Mouse (Mus musculus) central nervous system, embryonic 18 days (tissue): Measurements from ENCODE around the gene Zfp12. TPM values are rescaled to one million over a fixed set of nuclear protein-coding genes. Genes with fewer than 3 reads are reported as not detected.

Experiments used
- polyA plus RNA-seq: library from polyadenylated mRNA; depleted of rRNA; stranded (reverse); fragments of >200 nt; gene quantifications from 2 replicates; pipeline ENCODE4 v1.2.3, GENCODE M21; 2012; rRNA removed

Gene Zfp12
- 28.1 TPM in 2 replicates for polyA plus RNA-seq

GRCm38 (mm10) chr5:143235028-143235693 lies at the start of gene Zfp12:
Gene Zfp12, plus strand, starts transcription at chr5:143235163.

DNA sequence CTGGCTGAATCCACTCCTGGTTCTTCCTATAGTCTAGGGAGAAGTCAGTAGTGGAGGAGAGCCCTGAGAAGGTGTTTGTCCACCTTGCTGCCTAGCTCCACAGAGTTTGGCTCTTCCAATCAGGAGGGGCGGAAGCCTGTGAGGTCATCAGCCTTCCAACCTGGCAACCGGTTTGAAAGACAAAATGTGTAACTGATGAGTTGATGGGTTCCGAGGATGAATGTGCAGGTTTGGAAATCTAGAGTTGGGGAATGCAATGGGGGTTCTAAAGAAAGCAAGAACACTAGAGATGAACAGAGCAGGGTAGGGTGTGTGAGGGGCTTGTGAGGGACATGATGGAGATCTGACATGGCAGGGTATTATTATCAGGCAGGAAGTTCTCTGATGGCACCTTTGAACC lies 8.2 kb upstream of the Zfp12 start, which contains the start of gene Spdye4a:
Spdye4a (minus strand) TSS at position 101 of the 400 bp plus-strand sequence.

GRCm38 (mm10) chr5:143269363-143270150 lies 34.6 kb downstream of the Zfp12 start, which contains the start of gene Zfp316:
Gene Zfp316, minus strand, starts transcription at chr5:143270022.

GRCm38 (mm10) chr5:143293404-143293803 lies 58.4 kb downstream of the Zfp12 start, which contains the start of gene Zfp853:
Gene Zfp853, minus strand, starts transcription at chr5:143293623.

Other genes with a start within 250 kb of the Zfp12 start
- gene Rnf216, start 122.2 kb upstream of the Zfp12 start, polyA plus RNA-seq = 24.1 and 25.7 TPM in 2 replicates
- not detected in 2 replicates for gene Olfr718-ps1, start 87.6 kb upstream of the Zfp12 start, polyA plus RNA-seq
- 17.1 and 17.5 TPM in 2 replicates for gene Rbak, start 54.4 kb upstream of the Zfp12 start, polyA plus RNA-seq
- gene Spdye4b, start 54.1 kb upstream of the Zfp12 start, polyA plus RNA-seq = not detected in 2 replicates
- gene Spdye4a, start 8.3 kb upstream of the Zfp12 start, polyA plus RNA-seq = not detected in 2 replicates
- 15.0 and 18.3 TPM in 2 replicates for gene Zfp316, start 34.9 kb downstream of the Zfp12 start, polyA plus RNA-seq
- gene Zfp853, start 58.5 kb downstream of the Zfp12 start, polyA plus RNA-seq = 7.9 and 8.2 TPM in 2 replicates
- gene E130309D02Rik, start 80.2 kb downstream of the Zfp12 start, polyA plus RNA-seq = 15.8 and 18.7 TPM in 2 replicates
- 55.5 and 60.8 TPM in 2 replicates for gene Zdhhc4, start 94.1 kb downstream of the Zfp12 start, polyA plus RNA-seq
- 2.0 and 2.4 TPM in 2 replicates for gene Grid2ip, start 122.2 kb downstream of the Zfp12 start, polyA plus RNA-seq
- 46.2 and 52.4 TPM in 2 replicates for gene Kdelr2, start 168.7 kb downstream of the Zfp12 start, polyA plus RNA-seq
- gene Daglb, start 229.4 kb downstream of the Zfp12 start, polyA plus RNA-seq = 15.4 and 15.8 TPM in 2 replicates